Mouse (Mus musculus): ENCODE measurements at regions not wholly inside any gene's neighbourhood (a gene's known extent, or its start where the extent isn't known, plus 50 kb on each side); places are given as distances from the start of the nearest gene placed in this dataset.

- TF ChIP-seq CTCF (IDR thresholded peaks at IDR 0.05; ENCODE audit: insufficient read depth, low read depth, low read length) = no peak
- TF ChIP-seq POLR2A (IDR thresholded peaks at IDR 0.05; ENCODE audit: insufficient read depth, low read depth, low read length) = no peak
Measured at GRCm38 (mm10) chr2:167831076-167832039, 100.5 kb upstream of the Ptpn1 start.
